Mouse (Mus musculus): ENCODE measurements around the gene Dll4. TPM values are rescaled to one million over a fixed set of nuclear protein-coding genes. Genes with fewer than 3 reads are reported as not detected.
A peak's percentile ranks its signal among the peaks of the same experiment; 100 is the strongest.

Dll4 gene
- polyA plus RNA-seq, 1 experiment from 2014 or later = 4.9 TPM

DNA sequence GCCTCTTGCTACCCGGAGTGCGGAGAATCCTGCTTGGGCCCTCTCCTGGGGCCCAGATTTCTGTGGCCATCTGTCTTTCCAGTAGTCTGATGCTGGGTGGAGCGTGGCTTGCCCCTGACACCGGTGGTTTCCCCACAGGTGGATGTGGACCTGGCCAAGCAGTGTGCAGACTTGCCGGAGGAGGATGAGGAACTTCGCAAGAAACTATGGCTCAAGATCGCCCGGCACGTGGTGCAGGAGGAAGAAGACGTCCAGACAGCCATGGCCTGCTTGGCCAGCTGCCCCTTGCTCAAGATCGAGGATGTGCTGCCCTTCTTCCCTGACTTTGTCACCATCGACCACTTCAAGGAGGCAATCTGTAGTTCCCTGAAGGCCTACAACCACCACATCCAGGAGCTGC lies 28.8 kb upstream of the Dll4 start:
- peaks cover 23% of the 10 kb centered on the region for H3K4me1 ChIP-seq (replicated peaks)
- no peak overlapping the region for H3K27ac ChIP-seq (replicated peaks)
- H3K4me2 ChIP-seq = no peak overlapping the region
- no peaks in the 10 kb centered on the region for H3K9me3 ChIP-seq
- H3K27me3 ChIP-seq = no peaks in the 10 kb centered on the region
- no peak overlapping the region for H3K9ac ChIP-seq
- peaks cover 71% of the 10 kb centered on the region for H3K36me3 ChIP-seq
- no peak for ATAC-seq (ENCODE audit: low read depth)
- WGBS = 94% methylated on average over 12 of the region's 12 CpGs
- H3K4me3 ChIP-seq = no peak overlapping the region

DNA sequence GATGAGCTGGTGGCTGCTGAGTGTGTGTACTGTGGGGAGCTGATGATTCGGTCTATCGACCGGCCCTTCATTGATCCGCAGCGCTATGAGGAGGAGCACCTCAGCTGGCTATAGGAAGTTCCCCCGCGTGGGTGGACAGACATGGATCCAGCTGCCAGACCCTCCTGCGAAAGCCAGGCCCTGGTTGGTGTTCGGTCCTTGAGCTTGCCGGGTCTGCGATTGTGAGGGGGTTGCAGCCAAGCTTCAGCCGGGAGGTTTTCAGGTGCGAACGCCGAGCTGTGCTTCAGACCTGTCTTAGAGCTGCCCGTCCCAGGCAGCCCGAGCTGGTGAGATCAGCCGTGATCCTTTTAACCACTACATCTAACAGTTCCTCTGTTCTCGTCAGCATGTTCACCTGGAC lies 28.1 kb upstream of the Dll4 start:
- ATAC-seq (ENCODE audit: low read depth) = no peak
- Histone ChIP-seq H3K27ac (replicated peaks) (no peak overlapping the region), H3K4me3 (no peak overlapping the region), H3K4me2 (no peak overlapping the region), H3K4me1 (replicated peaks) (peaks cover 24% of the 10 kb centered on the region), H3K36me3 (peaks cover 64% of the 10 kb centered on the region), H3K27me3 (no peaks in the 10 kb centered on the region), H3K9ac (no peak overlapping the region), H3K9me3 (no peaks in the 10 kb centered on the region)
- WGBS = 94% methylated on average over 19 of the region's 19 CpGs

DNA sequence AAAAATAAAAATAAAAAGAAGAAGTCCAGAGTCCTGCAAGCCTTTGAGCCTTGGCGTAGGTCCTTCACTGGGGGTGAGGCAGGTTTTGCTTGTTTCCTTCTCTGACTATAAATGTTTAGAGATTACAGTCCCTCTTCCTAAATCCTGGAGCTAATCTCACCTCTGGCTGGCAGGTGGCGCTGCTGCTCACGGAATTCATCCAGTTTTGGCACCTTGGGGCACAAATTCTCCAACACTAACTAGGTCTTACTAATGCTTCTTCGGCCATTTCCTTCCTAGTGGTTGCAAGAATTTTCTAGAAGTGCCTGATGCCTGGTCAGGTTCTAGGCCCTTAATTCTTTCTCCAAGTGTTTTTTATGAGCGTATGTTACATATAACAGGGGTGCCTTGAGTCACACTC lies 27.3 kb upstream of the Dll4 start:
- no peak for ATAC-seq (ENCODE audit: low read depth)
- H3K4me2 ChIP-seq = no peak overlapping the region
- WGBS = 47% methylated on average over 5 of the region's 5 CpGs

DNA sequence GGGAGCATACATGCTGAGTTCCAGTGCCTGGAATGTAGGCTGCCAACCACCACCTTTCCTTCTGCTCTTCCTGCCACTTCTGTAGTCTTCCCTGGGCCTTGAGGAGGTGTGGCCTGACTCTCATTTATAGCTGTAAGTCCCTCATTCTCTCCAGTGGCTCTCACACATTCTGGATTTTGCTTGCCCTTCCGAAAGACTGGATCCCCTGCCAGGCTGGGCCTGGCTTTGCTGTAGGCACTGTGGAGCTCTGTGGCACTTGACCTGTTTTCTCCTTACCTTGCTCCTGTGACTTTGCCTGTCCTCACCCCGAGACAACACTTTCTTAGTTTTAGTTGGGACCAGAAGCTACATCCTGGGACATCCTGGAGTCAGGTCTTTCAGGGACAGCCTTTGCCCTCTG lies 26.7 kb upstream of the Dll4 start:
- peaks cover 50% of the 10 kb centered on the region for H3K36me3 ChIP-seq

More for the DNA sequence above, 27.3 kb upstream of the Dll4 start:
- Histone ChIP-seq H3K9me3 (no peaks in the 10 kb centered on the region), H3K27ac (replicated peaks) (no peak overlapping the region), H3K36me3 (peaks cover 56% of the 10 kb centered on the region), H3K27me3 (no peaks in the 10 kb centered on the region), H3K4me3 (no peak overlapping the region), H3K4me1 (replicated peaks) (peaks cover 24% of the 10 kb centered on the region), H3K9ac (no peak overlapping the region)

DNA sequence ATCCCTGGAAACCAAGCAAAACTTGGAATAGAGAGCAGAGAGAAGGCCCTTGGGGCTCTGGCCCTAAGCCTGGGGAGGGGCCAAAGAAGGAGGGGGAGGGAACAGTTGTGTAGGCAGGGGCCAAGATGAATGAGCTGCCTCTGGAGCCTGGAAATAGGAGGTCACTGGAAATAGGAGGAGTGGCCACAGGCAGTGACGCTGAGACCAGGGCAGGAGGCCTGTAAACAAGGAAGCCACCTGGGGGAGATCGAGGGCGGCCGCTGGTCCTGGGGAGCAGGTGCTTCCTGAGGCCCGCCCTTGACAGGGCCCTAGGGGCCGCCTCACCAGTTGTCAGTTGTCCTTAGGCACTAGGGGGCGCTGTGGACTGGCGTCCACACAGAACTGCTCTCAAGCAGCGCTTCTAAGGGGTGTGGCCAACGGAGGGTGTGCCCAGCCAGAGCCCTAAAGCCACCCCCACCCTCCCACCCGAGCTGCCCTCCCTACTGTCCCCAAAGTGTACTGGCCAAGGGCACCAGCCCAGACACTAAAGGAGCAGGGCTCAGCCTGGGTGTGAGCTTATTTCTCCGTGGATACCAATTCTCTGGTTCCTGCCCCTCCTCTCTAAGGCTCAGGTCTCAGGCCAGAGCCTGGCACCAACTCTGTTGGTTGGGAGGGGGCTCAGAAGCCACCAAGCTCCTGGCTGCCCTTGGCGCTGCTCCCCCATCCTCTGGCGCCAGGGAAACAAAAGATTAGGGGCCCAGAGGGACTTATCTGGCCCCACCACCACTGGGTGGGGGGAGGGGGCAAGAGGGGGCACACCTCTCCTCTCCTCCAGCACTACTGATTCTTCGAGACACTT lies 25.4 kb upstream of the Dll4 start:
- ATAC-seq (ENCODE audit: low read depth) = peak; percentile 60
- peak overlapping the region; percentile 31 for H3K4me2 ChIP-seq
- H3K27me3 ChIP-seq = no peaks in the 10 kb centered on the region
- H3K9ac ChIP-seq = peak overlapping the region; percentile 1; the same call in 1 of the 2 replicates
- H3K9me3 ChIP-seq = no peaks in the 10 kb centered on the region
- WGBS = 3% methylated on average over 15 of the region's 15 CpGs
- no peak overlapping the region for H3K4me3 ChIP-seq
- peak overlapping the region; percentile 55 for H3K27ac ChIP-seq (replicated peaks)
- peaks cover 37% of the 10 kb centered on the region for H3K36me3 ChIP-seq
- peaks cover 32% of the 10 kb centered on the region for H3K4me1 ChIP-seq (replicated peaks)

More for the DNA sequence above, 26.7 kb upstream of the Dll4 start:
- Histone ChIP-seq H3K4me3 (no peak overlapping the region), H3K27ac (replicated peaks) (no peak overlapping the region), H3K9ac (no peak overlapping the region), H3K27me3 (no peaks in the 10 kb centered on the region), H3K4me2 (no peak overlapping the region), H3K9me3 (no peaks in the 10 kb centered on the region), H3K4me1 (replicated peaks) (peaks cover 24% of the 10 kb centered on the region)
- no peak for ATAC-seq (ENCODE audit: low read depth)
- WGBS = 90% methylated on average over 2 of the region's 2 CpGs

DNA sequence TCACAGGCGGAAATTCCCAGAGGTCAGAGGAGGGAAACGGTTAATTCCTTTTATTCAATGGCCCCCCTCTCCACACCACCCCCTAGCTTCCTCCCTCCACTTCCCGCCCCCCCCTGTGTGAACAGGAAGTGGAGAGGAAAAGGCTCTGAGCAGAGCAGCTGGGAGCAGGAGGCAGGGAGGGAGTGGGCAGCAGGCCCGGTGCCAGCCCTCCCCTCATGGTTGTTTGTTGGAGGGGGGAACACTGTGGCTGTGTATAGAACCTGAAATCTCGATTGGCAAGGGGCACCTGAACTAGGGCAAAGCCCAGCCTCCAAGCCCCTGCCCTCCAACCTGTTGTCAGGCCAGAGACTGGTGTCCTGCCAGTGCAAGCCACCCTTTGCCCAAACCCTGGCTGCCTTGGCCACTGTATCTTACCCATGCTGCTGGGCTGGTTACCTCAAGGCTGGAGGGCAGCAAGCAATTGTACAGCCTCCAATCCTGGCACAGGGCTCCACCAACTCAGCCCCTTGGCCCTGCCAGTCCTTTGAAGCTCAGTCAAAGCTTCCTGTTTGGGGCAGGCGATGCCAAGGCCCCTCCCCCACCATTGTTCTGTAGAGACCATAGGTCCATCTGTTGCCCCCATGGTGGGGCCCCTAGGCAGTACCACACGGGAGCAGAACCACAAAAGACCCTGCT lies 24.6 kb upstream of the Dll4 start:
- H3K4me3 ChIP-seq = no peak overlapping the region
- no peaks in the 10 kb centered on the region for H3K9me3 ChIP-seq
- 0 out of 2 replicates have a peak overlapping the region, but pooled peaks have one; percentile 1 for H3K9ac ChIP-seq
- H3K4me2 ChIP-seq = peak overlapping the region; percentile 31; the same call in 1 of the 2 replicates
- WGBS = 42% methylated on average over 7 of the region's 7 CpGs
- H3K27ac ChIP-seq (replicated peaks) = peak overlapping the region; percentile 55
- no peaks in the 10 kb centered on the region for H3K27me3 ChIP-seq
- H3K36me3 ChIP-seq = peaks cover 33% of the 10 kb centered on the region
- peak; percentile 33; the same call in 1 of the 2 replicates for ATAC-seq (ENCODE audit: low read depth)
- H3K4me1 ChIP-seq (replicated peaks) = peaks cover 32% of the 10 kb centered on the region

DNA sequence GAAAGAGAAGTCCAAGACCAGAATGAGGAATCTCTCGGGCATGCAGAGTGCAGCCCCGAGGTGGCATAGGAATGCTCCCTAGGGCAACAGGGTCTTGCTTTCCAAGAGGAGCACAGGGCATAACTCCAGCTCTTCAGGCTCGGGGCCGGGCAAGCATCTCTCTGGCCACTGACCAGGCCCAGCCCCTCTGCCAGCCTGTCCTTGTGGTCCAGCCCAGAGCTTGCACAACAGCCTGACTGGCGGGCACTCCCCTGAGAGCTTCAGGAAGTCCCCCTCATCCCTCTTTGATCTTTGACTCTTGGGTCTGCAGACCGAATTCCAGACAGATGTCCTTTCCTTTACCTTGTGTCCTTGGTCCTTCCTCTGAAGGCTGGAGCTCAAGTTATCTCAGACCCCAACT lies 22.7 kb upstream of the Dll4 start:
- Histone ChIP-seq H3K9me3 (no peaks in the 10 kb centered on the region), H3K36me3 (peaks cover 15% of the 10 kb centered on the region), H3K27me3 (no peaks in the 10 kb centered on the region), H3K27ac (replicated peaks) (no peak overlapping the region), H3K9ac (no peak overlapping the region), H3K4me3 (no peak overlapping the region), H3K4me2 (no peak overlapping the region), H3K4me1 (replicated peaks) (peaks cover 32% of the 10 kb centered on the region)
- no peak for ATAC-seq (ENCODE audit: low read depth)
- 76% methylated on average over 6 of the region's 6 CpGs for WGBS

DNA sequence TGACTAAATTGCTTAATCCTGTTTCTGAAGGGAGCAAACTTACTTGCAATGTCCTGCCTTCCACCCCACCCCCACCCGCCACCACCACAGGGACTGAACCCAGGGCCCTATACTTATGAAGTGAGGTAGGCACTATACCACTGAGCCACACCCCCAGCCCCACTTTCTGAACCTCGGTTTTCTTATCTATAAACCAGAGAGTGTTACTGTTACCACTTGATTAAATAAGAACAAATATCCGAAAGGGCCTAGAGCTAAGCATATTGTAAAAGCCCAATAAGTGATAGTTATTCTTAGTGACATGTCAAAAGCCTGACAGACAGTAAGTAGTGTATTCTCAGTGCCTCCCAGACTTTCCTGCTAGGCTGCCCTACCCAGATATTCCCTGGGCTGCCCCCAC lies 21.2 kb upstream of the Dll4 start:
- WGBS = 55% methylated on average over 3 of the region's 3 CpGs
- H3K27ac ChIP-seq (replicated peaks) = no peak overlapping the region
- no peaks in the 10 kb centered on the region for H3K9me3 ChIP-seq
- peaks cover 2% of the 10 kb centered on the region; the same call in 1 of the 2 replicates for H3K36me3 ChIP-seq
- 0 out of 2 replicates have a peak overlapping the region, but pooled peaks have one; percentile 34 for H3K9ac ChIP-seq
- no peak for ATAC-seq (ENCODE audit: low read depth)
- no peak overlapping the region for H3K4me2 ChIP-seq
- no peak overlapping the region for H3K4me3 ChIP-seq
- peaks cover 32% of the 10 kb centered on the region for H3K4me1 ChIP-seq (replicated peaks)
- H3K27me3 ChIP-seq = no peaks in the 10 kb centered on the region

DNA sequence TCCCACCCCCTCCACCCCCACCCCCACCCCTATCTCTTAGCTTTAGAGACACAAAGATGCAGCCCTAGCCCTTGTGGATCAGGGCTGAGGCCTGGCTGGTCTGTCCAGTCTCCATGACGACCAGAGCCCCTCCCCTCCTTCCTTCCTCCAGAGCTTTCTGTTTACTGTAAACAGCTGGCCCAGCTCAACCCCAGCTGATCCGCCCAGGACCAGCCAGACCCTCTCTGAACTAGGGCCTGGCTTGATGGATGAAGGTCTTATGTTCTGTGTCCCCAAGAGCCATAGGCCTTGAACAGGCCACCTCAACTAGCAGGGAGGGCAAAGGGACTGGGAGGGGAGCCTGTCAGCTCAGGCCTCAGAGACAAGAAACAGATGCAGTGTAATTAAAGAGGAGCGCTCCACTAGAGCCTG lies 20.8 kb upstream of the Dll4 start:
- 19% methylated on average over 3 of the region's 3 CpGs for WGBS
- H3K4me2 ChIP-seq = no peak overlapping the region
- H3K36me3 ChIP-seq = no peaks in the 10 kb centered on the region
- no peaks in the 10 kb centered on the region; the same call in 1 of the 2 replicates for H3K27me3 ChIP-seq
- no peak overlapping the region for H3K27ac ChIP-seq (replicated peaks)
- H3K9ac ChIP-seq = 0 out of 2 replicates have a peak overlapping the region, but pooled peaks have one; percentile 34
- 0 out of 2 replicates have a peak, but pooled peaks have one; percentile 29 for ATAC-seq (ENCODE audit: low read depth)
- H3K9me3 ChIP-seq = no peaks in the 10 kb centered on the region
- peaks cover 28% of the 10 kb centered on the region for H3K4me1 ChIP-seq (replicated peaks)
- no peak overlapping the region for H3K4me3 ChIP-seq

DNA sequence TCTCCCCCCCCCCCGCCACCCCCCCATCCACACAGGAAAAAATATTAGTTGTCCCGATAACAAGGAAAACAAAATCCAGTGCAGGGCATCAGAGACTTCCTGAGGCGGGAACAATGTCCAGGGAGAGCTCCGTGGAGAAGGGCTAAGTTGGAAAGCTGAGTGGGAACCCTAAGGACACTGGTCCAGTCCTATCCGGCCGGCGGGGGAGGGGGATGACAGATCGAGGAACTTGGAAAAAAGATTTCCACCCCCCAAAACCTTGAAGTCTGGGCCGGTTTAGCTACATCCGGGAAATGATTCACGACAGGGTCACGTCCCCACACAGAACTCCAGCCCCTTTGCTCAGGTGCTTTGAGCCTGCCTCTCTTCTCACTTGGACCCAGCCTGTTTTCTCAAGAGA lies 14.0 kb upstream of the Dll4 start:
- WGBS = 55% methylated on average over 12 of the region's 12 CpGs

DNA sequence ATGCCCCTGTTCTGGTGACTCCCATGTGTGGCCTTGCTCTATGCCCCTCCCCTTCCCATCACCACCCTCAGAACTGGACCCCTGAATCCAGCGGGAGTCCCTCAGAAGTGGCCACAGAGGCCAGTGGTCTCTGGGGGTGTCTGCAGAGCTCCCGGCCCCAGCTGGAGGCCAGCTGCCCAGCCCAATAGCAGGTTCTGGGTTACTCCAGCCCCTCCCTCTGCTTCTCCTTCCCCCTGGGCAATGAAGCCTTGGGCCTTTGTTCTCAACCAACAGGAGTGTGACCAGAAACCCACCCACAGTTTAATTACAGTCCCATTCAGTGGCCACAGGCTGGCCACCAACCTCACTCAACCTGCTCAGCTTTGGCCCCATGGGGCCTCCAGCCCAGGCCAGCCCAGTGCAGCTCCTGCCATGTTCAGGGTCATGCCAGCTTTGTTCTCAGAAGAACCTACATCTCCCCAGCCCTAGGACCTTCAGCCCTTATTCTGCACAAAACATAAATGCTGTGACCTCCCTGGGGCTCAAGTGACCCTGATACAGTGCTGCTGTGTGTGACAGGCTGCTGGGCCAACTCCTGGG lies 13.1 kb upstream of the Dll4 start:
- Histone ChIP-seq H3K27me3 (peaks cover 65% of the 10 kb centered on the region), H3K4me3 (no peak overlapping the region), H3K4me1 (replicated peaks) (peaks cover 21% of the 10 kb centered on the region), H3K9ac (no peak overlapping the region), H3K27ac (replicated peaks) (no peak overlapping the region), H3K36me3 (no peaks in the 10 kb centered on the region), H3K9me3 (no peaks in the 10 kb centered on the region), H3K4me2 (no peak overlapping the region)
- peak; percentile 34; the same call in 1 of the 2 replicates for ATAC-seq (ENCODE audit: low read depth)
- WGBS = 15% methylated on average over 2 of the region's 2 CpGs

More for the DNA sequence above, 14.0 kb upstream of the Dll4 start:
- Histone ChIP-seq H3K27ac (replicated peaks) (no peak overlapping the region), H3K9ac (no peak overlapping the region), H3K36me3 (no peaks in the 10 kb centered on the region), H3K4me3 (no peak overlapping the region), H3K9me3 (no peaks in the 10 kb centered on the region), H3K27me3 (peaks cover 57% of the 10 kb centered on the region), H3K4me1 (replicated peaks) (peaks cover 21% of the 10 kb centered on the region), H3K4me2 (no peak overlapping the region)
- ATAC-seq (ENCODE audit: low read depth) = no peak

Data from neural tube, embryonic 13.5 days (tissue).